Mouse (Mus musculus): ENCODE data around the gene Tenm2. TPM values are rescaled to one million over a fixed set of nuclear protein-coding genes. Genes with fewer than 3 reads are reported as not detected.

The Tenm2 gene
- total RNA-seq, 2 experiments from 2014 or later = 71.1 to 107 TPM

- DNase-seq (ENCODE audit: low spot score in 2 of 2) = no peak
- intact Hi-C loops (cut with DNase I) = no loop called here
These were observed 117.7 kb downstream of the Tenm2 start for GRCm38 (mm10) chr11:37118058-37118457.

GRCm38 (mm10) chr11:37115188-37115587, 120.6 kb downstream of the Tenm2 start:
- intact Hi-C loops (cut with DNase I) = no loop called here
- no peak for DNase-seq (ENCODE audit: low spot score in 2 of 2)

DNA sequence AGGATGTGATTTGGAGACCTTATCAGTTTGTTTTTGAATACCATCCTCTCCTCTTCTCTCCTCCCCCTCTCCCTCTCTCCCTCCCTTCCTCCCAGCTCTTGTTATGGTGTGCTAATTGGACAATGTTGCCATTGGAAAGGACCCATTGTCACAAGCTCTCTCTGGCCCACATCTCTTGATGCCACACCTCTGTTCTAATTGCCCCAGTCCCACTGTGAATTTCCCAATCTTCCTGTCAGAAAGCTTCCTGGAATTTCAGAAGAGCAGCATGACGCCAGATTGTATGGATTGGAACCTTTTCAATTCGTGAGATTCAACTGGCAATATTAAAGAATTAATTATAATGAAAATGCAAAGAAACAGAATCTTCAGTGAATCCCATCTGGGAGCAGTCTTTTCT, 128.7 kb downstream of the Tenm2 start:
- DNase-seq (ENCODE audit: low spot score in 2 of 2) = no peak
- intact Hi-C loops (cut with DNase I) = no loop called here

- no peak for DNase-seq (ENCODE audit: low spot score in 2 of 2)
- intact Hi-C loops (cut with DNase I) = no loop called here
These were observed 156.4 kb downstream of the Tenm2 start for GRCm38 (mm10) chr11:37079403-37079802.

GRCm38 (mm10) chr11:37076989-37077598, 158.7 kb downstream of the Tenm2 start:
- DNase-seq (ENCODE audit: low spot score in 2 of 2) = no peak

GRCm38 (mm10) chr11:37075349-37075748, 160.4 kb downstream of the Tenm2 start:
- intact Hi-C loops (cut with DNase I) = no loop called here
- DNase-seq (ENCODE audit: low spot score in 2 of 2) = peak in 1 of 2 experiments; percentile 39

More at GRCm38 (mm10) chr11:37076989-37077598, 158.7 kb downstream of the Tenm2 start:
- intact Hi-C loops (cut with DNase I) = no loop called here

GRCm38 (mm10) chr11:37065459-37065858, 170.3 kb downstream of the Tenm2 start:
- DNase-seq (ENCODE audit: low spot score in 2 of 2) = no peak
- intact Hi-C loops (cut with DNase I) = no loop called here

- peak in 1 of 2 experiments; percentile 12 for DNase-seq (ENCODE audit: low spot score in 2 of 2)
- intact Hi-C loops (cut with DNase I) = no loop called here
These were observed 189.1 kb downstream of the Tenm2 start for GRCm38 (mm10) chr11:37046671-37047070.

DNA sequence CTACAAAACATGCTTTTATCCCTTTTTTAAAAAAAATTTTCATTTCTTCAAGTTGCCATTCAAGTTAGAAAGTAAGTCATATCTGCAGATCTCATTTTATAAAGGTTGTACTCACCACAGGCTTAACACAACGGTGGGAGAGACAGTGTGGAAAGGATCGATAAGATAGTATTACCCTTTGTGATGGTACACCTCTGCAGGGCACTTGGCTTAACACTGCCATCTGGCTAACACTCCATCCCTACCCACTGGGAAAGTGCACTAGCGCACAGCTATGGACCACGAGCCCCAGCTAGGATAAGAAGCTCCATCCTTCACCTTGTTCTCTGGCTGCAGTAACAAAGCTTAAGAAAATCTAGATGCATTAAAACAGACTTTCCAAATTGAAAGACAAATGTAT, 194.5 kb downstream of the Tenm2 start:
- no peak for DNase-seq (ENCODE audit: low spot score in 2 of 2)
- intact Hi-C loops (cut with DNase I) = no loop called here

DNA sequence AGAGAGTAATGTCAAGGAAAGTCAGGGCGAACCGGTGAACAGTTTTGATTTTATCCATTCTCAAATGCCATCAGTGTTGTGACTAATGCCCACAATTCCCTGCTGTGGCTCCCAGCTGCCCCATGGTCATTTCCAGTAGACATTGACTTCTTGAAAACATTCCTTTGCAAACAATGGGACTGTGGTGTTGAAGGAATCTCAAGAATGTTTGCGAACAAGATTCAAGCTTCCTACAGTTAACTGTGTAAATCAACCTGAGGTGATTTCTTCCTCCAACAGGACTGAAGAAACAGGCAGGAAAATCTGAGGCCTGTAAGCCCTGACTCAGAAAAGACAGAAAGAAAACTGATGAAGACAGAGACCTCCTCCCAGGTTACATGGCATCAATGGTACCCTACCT, 196.5 kb downstream of the Tenm2 start:
- no peak for DNase-seq (ENCODE audit: low spot score in 2 of 2)
- intact Hi-C loops (cut with DNase I) = no loop called here

DNA sequence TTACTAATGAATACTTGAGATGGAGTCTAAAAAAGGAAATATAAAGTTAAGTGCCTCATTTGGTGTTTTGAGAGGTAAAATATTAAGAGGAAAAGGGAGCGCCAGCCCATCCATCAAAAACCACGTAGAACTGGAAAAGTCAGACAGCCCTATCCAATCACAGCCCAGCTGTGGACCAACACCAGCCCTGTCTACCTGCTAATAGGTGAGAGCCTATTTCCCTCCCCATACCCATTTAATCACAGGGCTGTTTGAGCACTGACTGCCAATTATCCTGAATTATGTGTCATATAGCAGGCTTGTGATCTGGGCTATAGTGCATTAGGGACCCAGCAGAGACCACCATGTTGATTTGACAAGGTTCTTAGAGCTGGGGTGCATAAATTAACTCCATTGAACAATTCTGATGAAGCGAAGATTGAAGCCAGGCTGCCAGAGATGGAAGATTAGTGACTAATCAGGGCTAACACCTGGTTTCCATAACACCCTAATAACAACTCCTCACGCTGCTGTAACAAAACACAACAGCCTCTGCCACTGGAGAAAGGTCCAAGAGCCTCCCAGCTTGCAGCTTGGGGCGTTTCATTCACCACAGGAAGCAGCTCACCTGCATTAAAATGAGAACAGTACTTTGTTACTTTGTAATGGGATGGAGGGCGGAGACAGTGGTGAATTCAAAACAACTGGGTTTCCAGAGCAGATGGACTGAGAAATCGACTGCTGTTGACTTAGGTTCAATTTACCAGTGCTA, 204.3 kb downstream of the Tenm2 start:
- no peak for DNase-seq (ENCODE audit: low spot score in 2 of 2)
- intact Hi-C loops (cut with DNase I) = no loop called here

GRCm38 (mm10) chr11:37011900-37012299, 223.9 kb downstream of the Tenm2 start:
- no peak for DNase-seq (ENCODE audit: low spot score in 2 of 2)
- intact Hi-C loops (cut with DNase I) = no loop called here

DNA sequence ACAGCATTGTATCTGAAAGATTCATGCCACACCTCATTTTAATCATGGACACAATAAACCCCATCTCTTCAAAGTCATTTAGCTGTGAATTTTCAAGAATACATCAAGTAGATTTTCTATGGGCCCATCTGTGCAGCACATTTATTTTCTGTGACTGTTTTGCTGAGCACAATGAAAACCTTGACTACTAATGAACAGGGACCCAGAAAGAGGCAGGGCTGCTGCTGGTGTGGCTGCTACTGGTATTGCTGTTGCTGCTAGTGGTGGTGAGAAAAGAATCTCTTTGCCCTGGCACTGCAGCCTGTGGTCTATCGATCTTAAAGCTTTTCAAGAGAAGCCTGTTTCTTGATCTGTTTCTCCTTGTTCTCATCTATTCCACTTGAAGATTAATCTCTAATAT, 226.5 kb downstream of the Tenm2 start:
- intact Hi-C loops (cut with DNase I) = no loop called here
- DNase-seq (ENCODE audit: low spot score in 2 of 2) = peak in 1 of 2 experiments; percentile 9

DNA sequence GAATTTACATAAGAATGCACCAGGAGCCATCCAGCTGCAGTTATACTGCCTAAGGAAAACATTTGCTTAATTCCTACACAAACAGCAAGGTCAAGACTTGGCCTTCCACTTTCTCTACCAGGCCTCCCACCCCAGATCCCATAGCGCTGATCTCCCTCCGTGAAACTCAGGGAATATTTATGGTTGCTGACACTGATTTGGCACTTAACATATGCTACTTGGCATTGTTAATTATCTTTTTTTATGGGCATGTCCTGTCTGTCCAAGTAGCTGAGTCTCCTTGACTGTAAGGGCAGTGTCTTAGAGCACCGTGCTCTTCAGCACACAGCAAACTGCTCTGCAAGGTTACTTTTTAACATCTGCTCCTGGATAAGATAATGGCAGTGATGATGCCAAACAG, 238.1 kb downstream of the Tenm2 start:
- DNase-seq (ENCODE audit: low spot score in 2 of 2) = no peak
- intact Hi-C loops (cut with DNase I) = no loop called here

DNA sequence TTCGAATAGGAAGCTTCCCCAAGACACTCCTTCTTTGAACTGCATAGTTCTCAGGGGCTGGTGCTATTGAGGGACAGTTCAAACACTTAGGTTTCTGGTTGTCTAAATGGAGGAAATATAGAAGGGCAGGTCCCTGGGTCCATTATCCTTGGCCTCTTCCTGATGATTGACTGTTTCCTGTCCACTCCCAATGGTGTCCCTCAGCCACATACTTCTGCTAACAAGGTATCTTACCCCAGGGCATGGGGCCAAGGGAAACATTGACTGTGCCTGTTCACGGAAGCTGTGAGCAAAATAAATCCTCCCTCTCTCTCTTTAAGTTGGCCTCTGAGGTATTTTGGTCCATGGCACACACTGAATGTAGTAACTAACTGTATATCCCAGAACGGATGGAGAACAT, 244.9 kb downstream of the Tenm2 start:
- intact Hi-C loops (cut with DNase I) = no loop called here
- no peak for DNase-seq (ENCODE audit: low spot score in 2 of 2)

DNA sequence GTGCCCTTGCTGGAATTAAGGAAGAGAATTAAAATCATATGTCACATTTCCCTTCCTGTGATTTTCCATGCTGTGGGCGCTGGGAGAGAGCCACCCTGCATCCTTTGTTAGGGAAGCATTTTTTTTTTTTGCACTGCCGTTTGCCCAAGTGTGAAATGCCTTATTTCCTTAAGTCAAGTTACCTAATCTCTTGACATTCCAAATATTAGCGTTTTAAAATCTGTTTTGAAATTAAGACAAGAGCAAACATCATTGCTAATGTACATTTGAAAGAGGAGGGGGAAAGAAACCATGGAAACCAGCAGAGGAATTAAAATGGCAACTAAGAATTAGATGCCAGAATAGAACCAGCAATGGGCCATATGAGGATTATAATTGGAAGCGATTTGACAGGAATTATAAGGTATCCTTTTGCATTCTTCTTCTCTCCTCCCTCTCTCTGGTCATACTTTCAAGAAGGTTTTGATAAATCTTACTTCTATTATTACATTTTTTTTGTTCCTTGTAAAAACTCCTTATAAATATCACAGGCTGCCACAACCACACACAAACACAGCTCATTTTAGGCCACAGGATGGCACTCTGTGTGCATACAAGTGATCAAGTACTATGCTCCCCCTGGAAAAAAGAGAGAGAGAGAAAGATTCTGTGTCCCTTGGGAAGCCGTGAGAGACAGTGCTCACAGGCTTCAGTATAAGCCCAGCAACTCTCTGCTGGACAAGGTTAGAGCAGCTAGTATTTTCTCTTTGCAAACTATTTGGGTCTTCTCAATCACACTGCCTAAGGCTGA, 246.8 kb downstream of the Tenm2 start:
- intact Hi-C loops (cut with DNase I) = loop anchor here (5.0 kb wide), 1 partner anchor 198 kb away; no protein-coding TSS in a partner anchor
- peak; percentile 56 to 77 for DNase-seq (ENCODE audit: low spot score in 2 of 2)

DNA sequence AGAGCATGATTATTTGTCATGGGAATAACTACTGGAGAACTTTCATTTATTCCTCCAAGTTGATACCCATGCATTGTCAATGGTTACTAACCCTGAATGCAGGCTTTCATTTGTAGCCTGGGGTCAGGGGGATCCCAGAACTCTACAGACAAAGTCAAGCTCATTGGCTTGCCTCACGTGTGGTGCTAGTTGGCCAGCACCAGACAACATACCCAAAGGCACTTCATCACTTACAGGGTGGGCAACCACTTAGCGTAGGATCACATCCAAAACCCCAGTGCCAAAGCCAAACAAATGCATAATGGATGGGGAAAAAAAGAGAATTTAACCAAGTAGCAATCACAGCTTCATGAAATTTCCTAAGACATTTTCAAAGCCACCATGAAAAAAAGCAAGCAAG, 261.6 kb downstream of the Tenm2 start:
- intact Hi-C loops (cut with DNase I) = no loop called here
- no peak for DNase-seq (ENCODE audit: low spot score in 2 of 2)

DNA sequence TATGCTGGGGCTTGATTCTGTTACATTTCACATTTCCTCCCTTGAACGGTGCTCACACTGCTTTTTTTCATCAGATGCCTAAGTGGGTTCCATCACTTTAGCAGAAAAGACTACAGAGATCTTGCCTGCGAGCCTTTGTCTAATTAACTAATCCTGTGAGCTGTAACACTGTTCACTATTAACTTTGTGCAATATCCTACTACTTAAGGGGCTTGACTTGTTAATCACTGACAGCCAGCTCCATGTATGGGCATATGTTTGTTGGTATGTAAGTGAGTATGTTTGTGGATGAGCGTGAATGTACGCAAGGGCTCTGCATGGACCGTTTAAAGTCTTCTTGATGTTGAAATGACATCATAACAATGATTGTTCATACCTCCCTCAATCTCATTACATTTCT, 277.7 kb downstream of the Tenm2 start:
- DNase-seq (ENCODE audit: low spot score in 2 of 2) = no peak
- intact Hi-C loops (cut with DNase I) = no loop called here

- intact Hi-C loops (cut with DNase I) = no loop called here
- DNase-seq (ENCODE audit: low spot score in 2 of 2) = no peak
These were observed 294.3 kb downstream of the Tenm2 start for GRCm38 (mm10) chr11:36941429-36941828.

- intact Hi-C loops (cut with DNase I) = no loop called here
These were observed 295.1 kb downstream of the Tenm2 start for GRCm38 (mm10) chr11:36940557-36941110.

More at GRCm38 (mm10) chr11:36940557-36941110, 295.1 kb downstream of the Tenm2 start:
- DNase-seq (ENCODE audit: low spot score in 2 of 2) = no peak
